Mouse (Mus musculus): Measurements from ENCODE around the gene Tmppe. TPM values are rescaled to one million over a fixed set of nuclear protein-coding genes. Genes with fewer than 3 reads are reported as not detected.

The Tmppe gene
- polyA plus RNA-seq, 1 experiment from 2014 or later = 9.6 TPM

- Histone ChIP-seq H3K9me3 (replicated peaks; ENCODE audit: control insufficient read depth, low read length, poor library complexity, severe bottlenecking) (no peaks in the 10 kb centered on the region), H3K27ac (ENCODE audit: low read length) (no peak overlapping the region), H3K27me3 (ENCODE audit: control insufficient read depth, insufficient read depth, low read depth, low read length) (no peaks in the 10 kb centered on the region), H3K4me2 (ENCODE audit: low read length) (no peak overlapping the region), H3K4me1 (ENCODE audit: control insufficient read depth, insufficient read depth, low read length) (no peaks in the 10 kb centered on the region), H3K9ac (ENCODE audit: low read depth, low read length) (no peak overlapping the region), H3K4me3 (ENCODE audit: low read depth, low read length) (no peak overlapping the region), H3K36me3 (ENCODE audit: control insufficient read depth, insufficient read depth, low read length) (0 out of 2 replicates have a peak, but pooled peaks cover 2% of the 10 kb centered on the region)
- no peak for ATAC-seq
- WGBS = 92% methylated on average over 8 of the region's 8 CpGs
Measured at GRCm38 (mm10) chr9:114443351-114443750, 42.4 kb downstream of the Tmppe start.

- 92% methylated on average over 8 of the region's 8 CpGs for WGBS
- Histone ChIP-seq H3K4me1 (ENCODE audit: control insufficient read depth, insufficient read depth, low read length) (no peaks in the 10 kb centered on the region), H3K4me2 (ENCODE audit: low read length) (no peak overlapping the region), H3K4me3 (ENCODE audit: low read depth, low read length) (no peak overlapping the region), H3K9ac (ENCODE audit: low read depth, low read length) (no peak overlapping the region), H3K9me3 (replicated peaks; ENCODE audit: control insufficient read depth, low read length, poor library complexity, severe bottlenecking) (no peaks in the 10 kb centered on the region), H3K27ac (ENCODE audit: low read length) (no peak overlapping the region), H3K36me3 (ENCODE audit: control insufficient read depth, insufficient read depth, low read length) (0 out of 2 replicates have a peak, but pooled peaks cover 2% of the 10 kb centered on the region), H3K27me3 (ENCODE audit: control insufficient read depth, insufficient read depth, low read depth, low read length) (no peaks in the 10 kb centered on the region)
- no peak for ATAC-seq
Measured at GRCm38 (mm10) chr9:114446887-114447286, 46.0 kb downstream of the Tmppe start.

- Histone ChIP-seq H3K9me3 (replicated peaks; ENCODE audit: control insufficient read depth, low read length, poor library complexity, severe bottlenecking) (no peaks in the 10 kb centered on the region), H3K36me3 (ENCODE audit: control insufficient read depth, insufficient read depth, low read length) (no peaks in the 10 kb centered on the region), H3K27ac (ENCODE audit: low read length) (no peak overlapping the region), H3K9ac (ENCODE audit: low read depth, low read length) (no peak overlapping the region), H3K4me3 (ENCODE audit: low read depth, low read length) (no peak overlapping the region), H3K4me1 (ENCODE audit: control insufficient read depth, insufficient read depth, low read length) (no peaks in the 10 kb centered on the region), H3K4me2 (ENCODE audit: low read length) (no peak overlapping the region), H3K27me3 (ENCODE audit: control insufficient read depth, insufficient read depth, low read depth, low read length) (no peaks in the 10 kb centered on the region)
- no peak for ATAC-seq
- WGBS = 84% methylated on average over 5 of the region's 5 CpGs
Measured at GRCm38 (mm10) chr9:114448700-114449099, 47.8 kb downstream of the Tmppe start.

GRCm38 (mm10) chr9:114449120-114449754 lies 48.3 kb downstream of the Tmppe start:
- H3K9ac ChIP-seq (ENCODE audit: low read depth, low read length) = no peak overlapping the region
- H3K36me3 ChIP-seq (ENCODE audit: control insufficient read depth, insufficient read depth, low read length) = no peaks in the 10 kb centered on the region
- no peak overlapping the region for H3K4me2 ChIP-seq (ENCODE audit: low read length)
- H3K4me3 ChIP-seq (ENCODE audit: low read depth, low read length) = no peak overlapping the region
- no peaks in the 10 kb centered on the region for H3K9me3 ChIP-seq (replicated peaks; ENCODE audit: control insufficient read depth, low read length, poor library complexity, severe bottlenecking)
- H3K4me1 ChIP-seq (ENCODE audit: control insufficient read depth, insufficient read depth, low read length) = no peaks in the 10 kb centered on the region
- 93% methylated on average over 13 of the region's 13 CpGs for WGBS
- H3K27me3 ChIP-seq (ENCODE audit: control insufficient read depth, insufficient read depth, low read depth, low read length) = no peaks in the 10 kb centered on the region
- no peak for ATAC-seq
- no peak overlapping the region for H3K27ac ChIP-seq (ENCODE audit: low read length)

GRCm38 (mm10) chr9:114451615-114452014 lies 50.7 kb downstream of the Tmppe start:
- Histone ChIP-seq H3K36me3 (ENCODE audit: control insufficient read depth, insufficient read depth, low read length) (0 out of 2 replicates have a peak, but pooled peaks cover under 1% of the 10 kb centered on the region), H3K9me3 (replicated peaks; ENCODE audit: control insufficient read depth, low read length, poor library complexity, severe bottlenecking) (no peaks in the 10 kb centered on the region), H3K9ac (ENCODE audit: low read depth, low read length) (no peak overlapping the region), H3K4me3 (ENCODE audit: low read depth, low read length) (no peak overlapping the region), H3K4me2 (ENCODE audit: low read length) (no peak overlapping the region), H3K4me1 (ENCODE audit: control insufficient read depth, insufficient read depth, low read length) (no peaks in the 10 kb centered on the region), H3K27ac (ENCODE audit: low read length) (no peak overlapping the region), H3K27me3 (ENCODE audit: control insufficient read depth, insufficient read depth, low read depth, low read length) (no peaks in the 10 kb centered on the region)
- ATAC-seq = no peak
- WGBS = 80% methylated on average over 7 of the region's 7 CpGs

- no peak overlapping the region for H3K4me3 ChIP-seq (ENCODE audit: low read depth, low read length)
- no peaks in the 10 kb centered on the region for H3K9me3 ChIP-seq (replicated peaks; ENCODE audit: control insufficient read depth, low read length, poor library complexity, severe bottlenecking)
- no peaks in the 10 kb centered on the region for H3K27me3 ChIP-seq (ENCODE audit: control insufficient read depth, insufficient read depth, low read depth, low read length)
- WGBS = 93% methylated on average over 6 of the region's 6 CpGs
- ATAC-seq = no peak
- H3K27ac ChIP-seq (ENCODE audit: low read length) = no peak overlapping the region
- H3K4me1 ChIP-seq (ENCODE audit: control insufficient read depth, insufficient read depth, low read length) = no peaks in the 10 kb centered on the region
- H3K36me3 ChIP-seq (ENCODE audit: control insufficient read depth, insufficient read depth, low read length) = peaks cover 8% of the 10 kb centered on the region; the same call in 1 of the 2 replicates
- no peak overlapping the region for H3K9ac ChIP-seq (ENCODE audit: low read depth, low read length)
- H3K4me2 ChIP-seq (ENCODE audit: low read length) = no peak overlapping the region
Measured at GRCm38 (mm10) chr9:114452418-114452817, 51.5 kb downstream of the Tmppe start.

- 79% methylated on average over 2 of the region's 2 CpGs for WGBS
- Histone ChIP-seq H3K9me3 (replicated peaks; ENCODE audit: control insufficient read depth, low read length, poor library complexity, severe bottlenecking) (no peaks in the 10 kb centered on the region), H3K9ac (ENCODE audit: low read depth, low read length) (no peak overlapping the region), H3K27me3 (ENCODE audit: control insufficient read depth, insufficient read depth, low read depth, low read length) (no peaks in the 10 kb centered on the region), H3K27ac (ENCODE audit: low read length) (no peak overlapping the region), H3K4me2 (ENCODE audit: low read length) (no peak overlapping the region), H3K4me3 (ENCODE audit: low read depth, low read length) (no peak overlapping the region), H3K36me3 (ENCODE audit: control insufficient read depth, insufficient read depth, low read length) (peaks cover 12% of the 10 kb centered on the region), H3K4me1 (ENCODE audit: control insufficient read depth, insufficient read depth, low read length) (no peaks in the 10 kb centered on the region)
- ATAC-seq = no peak
Measured at GRCm38 (mm10) chr9:114455420-114455819, 54.5 kb downstream of the Tmppe start.

Other genes with a start within 250 kb of the Tmppe start
- gene Bcl2a1c, start 71.0 kb upstream of the Tmppe start, polyA plus RNA-seq (2015; fragmentation: Nextera tagmentation; extraction: Ambion mirVana) = not detected in 2 replicates
- gene Crtap, start 10.4 kb upstream of the Tmppe start, polyA plus RNA-seq (2015; fragmentation: Nextera tagmentation; extraction: Ambion mirVana) = 18.9 and 20.5 TPM in 2 replicates
- gene Glb1, start within 50 bp of the Tmppe start, polyA plus RNA-seq (2015; fragmentation: Nextera tagmentation; extraction: Ambion mirVana) = 30.5 TPM in 2 replicates
- not detected in 2 replicates for gene Ccr4, start 103.8 kb downstream of the Tmppe start, polyA plus RNA-seq (2015; fragmentation: Nextera tagmentation; extraction: Ambion mirVana)
- gene C130032M10Rik, start 114.6 kb downstream of the Tmppe start, polyA plus RNA-seq (2015; fragmentation: Nextera tagmentation; extraction: Ambion mirVana) = not detected in 2 replicates
- 0.15 and 0.17 TPM in 2 replicates for gene Trim71, start 163.3 kb downstream of the Tmppe start, polyA plus RNA-seq (2015; fragmentation: Nextera tagmentation; extraction: Ambion mirVana)
- 54.0 and 59.3 TPM in 2 replicates for gene Cnot10, start 239.1 kb downstream of the Tmppe start, polyA plus RNA-seq (2015; fragmentation: Nextera tagmentation; extraction: Ambion mirVana)